Mouse (Mus musculus) limb, embryonic 12.5 days (tissue): ENCODE results near the gene Cxxc4. TPM values are rescaled to one million over a fixed set of nuclear protein-coding genes. Genes with fewer than 3 reads are reported as not detected.

Source experiments
- microRNA counts: library from miRNA; unstranded; fragments of <30 nt; microRNA quantifications from one replicate; lab custom pipeline; 2017
- microRNA-seq: library from miRNA; unstranded; fragments of <30 nt; microRNA quantifications from one replicate; pipeline ENCODE4, GENCODE M21; 2017
- polyA plus RNA-seq: library from polyadenylated mRNA; unstranded; fragments of >200 nt; fragmentation: Nextera tagmentation; extraction: Ambion mirVana; gene quantifications from 2 replicates; pipeline ENCODE4 v1.2.1, GENCODE M21; 2016

Cxxc4 gene
- polyA plus RNA-seq, 1 experiment from 2014 or later: 7.1 TPM

MicroRNAs within 50 kb of the gene (microRNA counts, 519-probe panel; counts per million panel counts)
- microRNA mmu-miR-1895 (lab: Ali Mortazavi, UCI): not detected

Small RNA genes within 50 kb of the gene (microRNA-seq; reads per million reads assigned to microRNA genes)
- gene Mir1895: not detected
